Comparison of ENCODE assay signal across 14 mouse cellular contexts in genomic region chr12:118455609-118456008, GRCm38 (mm10).
A peak's percentile ranks its signal among the peaks of the same experiment; 100 is the strongest.
DNase-seq lines count a peak whose midpoint lies in the region; ATAC-seq lines count a peak whose summit lies in the region.
"Had no signal": no experiment of that assay in that cellular context is flagged by ENCODE, and none has a peak within 500 bp of the region (broad histone marks: within the 10 kb centered on the region; RNA-seq: fewer than 3 reads in every experiment).

No protein-coding gene starts in this region.

- H3K27me3 ChIP-seq in hindbrain, embryonic 14.5 days (ENCODE audit: control insufficient read depth, insufficient read depth, low read length) = peaks cover 49% of the 10 kb centered on the region
- H3K27me3 ChIP-seq in hindbrain, embryonic 10.5 days (ENCODE audit: insufficient read depth, poor library complexity, severe bottlenecking) = peaks cover 43% of the 10 kb centered on the region
- peaks cover 39% of the 10 kb centered on the region for H3K27me3 ChIP-seq in kidney, embryonic 16.5 days (ENCODE audit: insufficient read depth, low read length)

- H3K27ac ChIP-seq in hindbrain, embryonic 14.5 days = no peak overlapping the region
- no peak overlapping the region for H3K27ac ChIP-seq in hindbrain, embryonic 10.5 days
- H3K27ac ChIP-seq in kidney, embryonic 16.5 days (ENCODE audit: low read length) = no peak overlapping the region
- H3K27ac ChIP-seq: forebrain, embryonic 15.5 days; liver, embryonic 12.5 days; midbrain, embryonic 12.5 days; neural tube, embryonic 15.5 days had no signal

- WGBS in hindbrain, embryonic 14.5 days = 13% methylated on average over 1 of the region's 1 CpGs
- 49% methylated on average over 1 of the region's 1 CpGs for WGBS in hindbrain, embryonic 10.5 days
- 32% methylated on average over 1 of the region's 1 CpGs for WGBS in kidney, embryonic 16.5 days

- ATAC-seq in CD4-positive, CD25-positive, alpha-beta regulatory T cell, adult 4 months = no peak
- no peak for ATAC-seq in hindbrain, embryonic 14.5 days (ENCODE audit: low FRiP score)
- ATAC-seq in kidney, embryonic 16.5 days (ENCODE audit: low FRiP score, low TSS enrichment) = no peak
- ATAC-seq: forebrain, embryonic 15.5 days; liver, embryonic 12.5 days had no signal

- H3K9me3 ChIP-seq in hindbrain, embryonic 14.5 days (ENCODE audit: control insufficient read depth, low read length) = no peaks in the 10 kb centered on the region
- H3K9me3 ChIP-seq in hindbrain, embryonic 10.5 days = no peaks in the 10 kb centered on the region
- 0 out of 2 replicates have a peak, but pooled peaks cover 3% of the 10 kb centered on the region for H3K9me3 ChIP-seq in kidney, embryonic 16.5 days (ENCODE audit: low read length)
- H3K9me3 ChIP-seq: forebrain, embryonic 15.5 days; liver, embryonic 12.5 days; midbrain, embryonic 12.5 days; neural tube, embryonic 15.5 days had no signal

- DNase-seq in CD4-positive, CD25-positive, alpha-beta regulatory T cell, adult 2 months (ENCODE audit: low read depth, low spot score) = peak; percentile 53
- peak; percentile 68 for DNase-seq in hindbrain, embryonic 14.5 days (ENCODE audit: low spot score)
- DNase-seq in hindbrain, embryonic 10.5 days (ENCODE audit: low spot score) = no peak
- peak; percentile 6 for DNase-seq in lung, postnatal 10 days
- no peak for DNase-seq in lung, adult 18-20 months
- DNase-seq in retina, postnatal 7 days (ENCODE audit: low read depth, low spot score) = peak; percentile 4
- DNase-seq: adrenal gland, postnatal 36 days; cerebellum, postnatal 36 days had no signal

- no peaks in the 10 kb centered on the region for H3K36me3 ChIP-seq in hindbrain, embryonic 14.5 days (replicated peaks; ENCODE audit: control insufficient read depth, insufficient read depth)
- H3K36me3 ChIP-seq in hindbrain, embryonic 10.5 days = no peaks in the 10 kb centered on the region
- H3K36me3 ChIP-seq in kidney, embryonic 16.5 days (ENCODE audit: insufficient read depth, low read length) = no peaks in the 10 kb centered on the region
- H3K36me3 ChIP-seq: forebrain, embryonic 15.5 days; liver, embryonic 12.5 days; midbrain, embryonic 12.5 days; neural tube, embryonic 15.5 days had no signal

- H3K4me2 ChIP-seq in hindbrain, embryonic 14.5 days (replicated peaks) = no peak overlapping the region
- no peak overlapping the region for H3K4me2 ChIP-seq in kidney, embryonic 16.5 days (replicated peaks; ENCODE audit: low read depth, low read length)
- H3K4me2 ChIP-seq: forebrain, embryonic 15.5 days; liver, embryonic 12.5 days; midbrain, embryonic 12.5 days; neural tube, embryonic 15.5 days had no signal

- no peak overlapping the region for H3K9ac ChIP-seq in hindbrain, embryonic 14.5 days
- no peak overlapping the region for H3K9ac ChIP-seq in kidney, embryonic 16.5 days (replicated peaks; ENCODE audit: low read length)
- H3K9ac ChIP-seq: forebrain, embryonic 15.5 days; liver, embryonic 12.5 days; midbrain, embryonic 12.5 days; neural tube, embryonic 15.5 days had no signal

- H3K4me1 ChIP-seq in hindbrain, embryonic 14.5 days (replicated peaks; ENCODE audit: control insufficient read depth, insufficient read depth, low read length) = no peaks in the 10 kb centered on the region
- H3K4me1 ChIP-seq in hindbrain, embryonic 10.5 days (replicated peaks) = no peaks in the 10 kb centered on the region; the same call in 1 of the 2 replicates
- H3K4me1 ChIP-seq in kidney, embryonic 16.5 days (ENCODE audit: insufficient read depth, low read length) = no peaks in the 10 kb centered on the region
- H3K4me1 ChIP-seq: liver, embryonic 12.5 days had no signal

- no peak overlapping the region for H3K4me3 ChIP-seq in hindbrain, embryonic 14.5 days (replicated peaks; ENCODE audit: low read length)
- no peak overlapping the region for H3K4me3 ChIP-seq in hindbrain, embryonic 10.5 days
- H3K4me3 ChIP-seq in kidney, embryonic 16.5 days (ENCODE audit: low read length) = no peak overlapping the region
- H3K4me3 ChIP-seq: forebrain, embryonic 15.5 days; liver, embryonic 12.5 days; midbrain, embryonic 12.5 days; neural tube, embryonic 15.5 days had no signal

Comparison
In these comparisons a context has a peak if more than half of its experiments do, and no peak if none do; other contexts are left out.
1. DNase-seq: peak in CD4-positive, CD25-positive, alpha-beta regulatory T cell, adult 2 months (single experiment), hindbrain, embryonic 14.5 days (single experiment), lung, postnatal 10 days (single experiment) and retina, postnatal 7 days (single experiment); none in hindbrain, embryonic 10.5 days (single experiment) and lung, adult 18-20 months (0 of 2).